Mouse (Mus musculus): ENCODE results near the gene Cpeb4.

- TF ChIP-seq CTCF (IDR thresholded peaks at IDR 0.05) (no peak), POLR2A (IDR thresholded peaks at IDR 0.05; ENCODE audit: insufficient read depth, low read depth, low read length) (no peak), EP300 (IDR thresholded peaks at IDR 0.05; ENCODE audit: insufficient read depth, low read depth, low read length) (no peak)
Measured at GRCm38 (mm10) chr11:31848725-31849124, 23.3 kb upstream of the Cpeb4 start.

All from heart, adult 2 months (tissue).